Mouse (Mus musculus): ENCODE results near the gene Rab8b. TPM values are rescaled to one million over a fixed set of nuclear protein-coding genes. Genes with fewer than 3 reads are reported as not detected.
"Not testable (repeated sequence)": the region's sequence is repeated elsewhere in the genome, so short reads cannot be mapped to it uniquely, and the experiment has no call there.

Rab8b gene
- total RNA-seq, 2 experiments from 2014 or later = 39.6 to 76.0 TPM

DNA sequence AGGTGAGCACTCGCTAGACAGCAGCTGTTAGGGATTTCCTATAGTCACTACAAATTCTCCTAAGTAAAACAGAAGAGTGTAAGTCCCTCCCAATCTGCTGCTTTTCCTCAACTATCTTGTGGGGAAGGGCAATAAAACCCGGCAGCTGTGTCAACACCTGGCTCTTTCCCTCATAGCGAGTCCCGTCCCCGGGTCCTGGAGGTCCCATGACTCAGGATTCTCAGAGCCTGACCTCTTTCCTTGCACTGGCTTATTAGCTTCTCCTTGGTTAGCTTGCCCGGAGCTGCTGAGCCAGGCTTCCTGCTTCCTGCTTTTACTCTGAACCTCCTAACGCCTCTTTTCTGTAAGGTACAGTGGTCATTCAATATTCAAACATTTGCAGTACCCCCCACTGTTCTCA is 63.6 kb downstream of the Rab8b start:
- ATAC-seq (replicated peaks; ENCODE audit: poor library complexity, severe bottlenecking) = no peak

DNA sequence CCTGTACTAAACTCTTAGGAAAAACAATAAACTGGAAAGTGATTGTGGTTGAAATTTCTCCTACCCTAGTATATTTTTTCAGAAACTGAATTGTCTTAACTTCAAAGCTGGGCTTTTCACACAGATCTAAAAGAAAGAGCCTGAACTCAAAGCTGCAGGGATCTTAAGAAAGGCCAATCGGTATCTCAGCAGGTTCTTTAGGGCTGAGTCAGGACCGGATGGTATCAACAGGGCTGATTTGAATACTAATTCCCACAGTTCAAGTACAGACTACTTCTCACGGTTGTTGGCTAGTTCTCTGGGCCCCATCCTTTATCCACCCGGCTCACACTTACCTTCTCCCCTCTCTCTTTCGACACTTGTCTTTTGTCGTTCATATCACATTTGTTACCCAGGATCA is 66.9 kb downstream of the Rab8b start:
- no peak for ATAC-seq (replicated peaks; ENCODE audit: poor library complexity, severe bottlenecking)

DNA sequence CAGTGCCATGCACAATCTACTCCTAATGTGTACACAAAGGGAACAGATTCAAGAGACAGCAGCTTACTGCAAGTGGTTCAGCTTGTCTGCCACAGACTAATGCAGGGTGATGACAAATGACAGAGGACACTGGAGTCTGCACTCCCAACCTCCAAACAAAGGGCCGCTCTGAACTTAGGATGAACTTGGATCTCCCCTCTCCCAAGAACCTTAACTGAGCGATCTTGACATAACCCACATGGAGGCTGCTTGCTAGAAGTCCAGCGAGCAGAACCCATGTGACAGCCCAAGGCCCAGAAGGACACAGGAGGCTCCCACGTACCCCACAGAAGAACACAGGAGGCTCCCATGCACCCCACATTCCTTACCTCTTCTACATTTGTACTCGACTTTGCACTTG is 68.5 kb downstream of the Rab8b start:
- no peak for ATAC-seq (replicated peaks; ENCODE audit: poor library complexity, severe bottlenecking)

DNA sequence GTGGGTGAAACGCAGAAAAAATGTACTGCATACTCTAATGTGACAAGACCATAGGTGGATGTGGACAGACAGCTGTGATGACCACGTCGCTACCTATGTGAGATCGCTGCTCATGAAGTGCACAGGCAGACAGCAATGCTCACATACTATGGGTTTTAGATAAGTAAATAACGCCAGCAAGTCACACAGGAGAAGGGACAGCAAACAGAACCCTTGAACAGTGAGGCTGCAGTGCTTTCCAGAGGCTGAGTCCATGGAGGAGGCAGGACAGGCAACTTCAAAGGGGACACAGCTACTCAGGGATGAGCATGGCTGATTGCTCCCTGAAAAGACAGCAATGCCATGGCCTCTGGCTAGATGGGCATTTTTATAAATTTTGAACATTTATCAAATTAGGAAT is 72.7 kb downstream of the Rab8b start:
- ATAC-seq (replicated peaks; ENCODE audit: poor library complexity, severe bottlenecking) = no peak

DNA sequence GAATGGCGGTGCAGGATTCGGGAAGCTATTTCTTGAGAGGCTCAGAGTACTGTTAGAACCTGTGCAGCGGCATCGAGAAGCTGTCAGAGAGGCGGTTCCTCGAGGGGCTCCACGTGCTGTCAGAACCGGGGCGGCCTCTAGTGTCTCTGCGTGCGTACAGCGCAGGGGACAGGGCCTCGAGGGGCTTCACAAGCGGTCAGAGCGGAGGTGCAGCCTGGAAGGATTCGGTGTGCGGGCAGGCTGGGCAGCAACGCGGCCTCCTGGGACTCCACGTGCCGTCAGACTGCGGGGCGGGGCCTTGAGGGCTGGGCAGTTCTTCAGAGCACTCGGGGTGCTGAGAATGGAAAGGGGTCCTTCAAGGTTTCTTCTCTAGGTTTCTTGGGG is 84.4 kb downstream of the Rab8b start:
- peak; percentile 40; the same call in 1 of the 2 replicates for ATAC-seq (replicated peaks; ENCODE audit: poor library complexity, severe bottlenecking)

DNA sequence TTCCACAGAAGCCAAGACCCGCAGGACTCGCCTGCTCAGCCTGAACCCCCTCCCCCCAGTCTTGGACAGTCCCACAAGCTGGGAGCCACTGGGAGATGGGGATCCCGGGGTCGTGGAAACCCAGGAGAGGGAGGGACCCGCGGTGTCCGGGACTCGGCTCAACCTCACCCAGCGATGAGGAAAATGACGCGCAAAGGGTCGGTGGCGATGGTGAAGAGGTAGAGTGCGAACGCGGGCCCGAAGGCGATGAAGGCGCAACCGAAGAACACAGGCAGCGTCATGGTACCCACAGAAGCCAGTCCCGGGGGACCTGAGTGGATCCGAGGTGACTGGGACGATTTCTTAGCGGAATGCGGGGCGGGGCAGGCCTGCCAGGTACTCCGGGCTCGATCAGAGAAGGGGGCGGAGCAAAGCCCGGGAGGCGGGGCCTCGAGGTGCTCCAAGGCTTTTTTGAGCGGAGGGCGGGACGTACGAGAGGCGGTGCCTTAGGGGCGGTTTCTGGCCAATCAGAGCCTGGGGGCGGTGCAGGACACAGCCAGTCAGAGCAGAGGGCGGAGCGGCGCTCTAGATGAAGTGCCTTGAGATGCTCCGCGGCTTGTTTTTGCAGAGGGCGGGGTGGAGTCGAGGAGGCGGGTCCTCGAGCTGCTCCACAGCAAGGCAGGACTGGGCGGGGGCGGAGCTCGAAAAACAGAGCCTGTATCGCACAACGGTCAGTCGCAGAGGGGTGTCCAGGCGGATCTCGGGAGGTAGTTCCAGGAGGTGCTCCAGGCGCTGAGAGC is 85.0 kb downstream of the Rab8b start, which contains the start of gene Aph1c:
Gene Aph1c (minus strand): TSS at position 409 of the 779 bp plus-strand sequence.
- ATAC-seq (replicated peaks; ENCODE audit: poor library complexity, severe bottlenecking) = peak; percentile 87

DNA sequence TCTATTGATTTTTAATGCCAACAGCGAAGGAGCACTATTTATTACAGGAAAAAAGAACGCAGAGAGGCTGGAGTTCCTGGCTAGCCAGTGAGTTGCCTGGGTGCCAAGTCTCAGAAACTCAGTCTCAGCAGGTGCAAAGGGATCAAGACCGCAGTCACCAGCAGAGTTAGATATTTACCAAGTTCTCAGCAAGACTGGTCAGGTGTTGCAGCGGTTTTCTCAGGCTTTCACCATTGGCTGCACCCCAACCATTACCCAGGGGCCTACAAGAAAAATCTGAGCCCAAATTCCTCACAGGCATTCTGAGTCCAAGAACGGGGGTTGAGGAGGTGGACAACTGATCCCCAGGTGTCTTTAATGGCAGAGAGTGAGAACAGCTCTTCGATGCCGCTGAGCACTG is 85.6 kb downstream of the Rab8b start:
- ATAC-seq (replicated peaks; ENCODE audit: poor library complexity, severe bottlenecking) = no peak

DNA sequence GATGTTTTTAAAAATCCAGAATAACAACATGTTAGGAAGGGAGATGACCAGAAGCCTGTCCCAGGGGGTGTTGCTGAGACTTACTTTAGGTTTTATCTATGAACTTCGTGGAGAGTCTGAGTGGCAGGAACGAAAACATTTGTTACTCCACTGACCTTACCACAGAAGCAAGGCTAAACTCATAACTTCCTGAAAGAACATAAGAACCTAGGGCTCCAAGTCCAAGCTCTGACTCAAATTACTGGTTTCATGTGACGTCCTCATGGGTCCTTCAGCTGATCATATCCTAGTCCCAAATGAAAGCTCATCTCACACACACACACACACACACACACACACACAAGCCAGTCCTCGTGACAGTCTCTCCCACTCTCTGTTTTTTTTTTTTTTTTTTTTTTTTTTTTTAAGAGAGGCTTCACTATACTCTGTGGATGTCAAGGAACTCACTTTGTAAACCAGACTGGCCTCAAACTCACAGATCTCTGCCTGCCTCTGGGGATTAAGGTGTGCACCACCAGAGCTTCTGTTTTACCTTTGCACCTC is 87.0 kb downstream of the Rab8b start:
- ATAC-seq (replicated peaks; ENCODE audit: poor library complexity, severe bottlenecking) = peak; percentile 17

DNA sequence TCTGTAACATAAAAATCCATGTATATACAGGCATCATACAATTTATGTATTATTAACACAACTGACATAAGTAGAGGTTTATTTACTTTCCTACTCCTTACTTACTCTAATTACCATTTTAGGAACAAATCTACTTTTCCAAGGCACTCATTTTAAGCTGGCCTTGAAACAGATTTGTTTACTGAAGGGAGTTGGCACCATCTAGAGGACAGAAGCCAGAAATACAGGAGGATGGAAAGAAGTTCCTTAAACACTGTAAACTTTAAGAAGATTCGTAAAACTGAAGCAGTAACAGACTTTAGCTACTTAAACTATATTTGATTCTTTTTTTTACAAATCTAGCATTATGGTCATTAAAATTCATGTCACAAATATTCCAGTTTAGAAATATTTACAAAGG is 93.5 kb downstream of the Rab8b start:
- ATAC-seq (replicated peaks; ENCODE audit: poor library complexity, severe bottlenecking) = peak; percentile 47

DNA sequence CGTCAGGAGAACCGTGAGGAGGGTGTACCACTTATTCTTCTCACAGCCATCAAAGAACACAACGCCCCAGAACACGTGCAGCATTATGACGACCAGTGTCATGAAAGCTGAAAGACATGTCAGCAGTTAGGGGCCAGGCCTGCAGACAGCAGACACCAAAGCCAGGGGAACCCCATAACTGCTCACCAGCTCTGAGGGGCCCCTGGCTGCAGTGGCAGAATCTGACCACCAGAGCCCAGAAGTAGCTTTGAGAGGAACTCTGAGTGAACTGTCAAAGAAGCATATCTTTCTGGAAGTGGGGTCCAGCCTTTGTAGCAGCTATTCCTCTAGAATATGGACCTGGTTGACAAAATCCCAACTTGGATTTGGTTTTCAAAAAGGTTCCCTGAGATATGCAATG is 97.2 kb downstream of the Rab8b start:
- ATAC-seq (replicated peaks; ENCODE audit: poor library complexity, severe bottlenecking) = 0 out of 2 replicates have a peak, but pooled peaks have one; percentile 33

DNA sequence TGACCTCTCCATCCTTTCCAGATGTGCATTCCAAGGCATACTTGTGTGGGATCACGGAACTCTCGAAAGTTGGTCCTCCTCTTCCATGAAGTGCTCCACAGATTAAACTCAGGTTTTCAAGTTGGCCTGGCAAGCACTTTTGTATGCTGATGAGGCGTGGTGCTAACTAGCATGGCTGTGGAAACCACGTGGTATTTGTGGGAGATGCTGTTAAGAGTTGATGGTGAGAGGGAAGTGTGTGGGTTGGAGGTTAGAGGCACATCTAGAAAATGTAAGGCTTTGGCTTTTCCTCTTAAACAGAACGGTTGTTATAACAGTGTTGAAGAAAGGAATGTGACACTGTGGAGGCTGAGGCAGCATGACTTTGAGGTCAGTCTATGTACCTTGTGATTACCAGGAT is 98.5 kb downstream of the Rab8b start:
- ATAC-seq (replicated peaks; ENCODE audit: poor library complexity, severe bottlenecking) = no peak

DNA sequence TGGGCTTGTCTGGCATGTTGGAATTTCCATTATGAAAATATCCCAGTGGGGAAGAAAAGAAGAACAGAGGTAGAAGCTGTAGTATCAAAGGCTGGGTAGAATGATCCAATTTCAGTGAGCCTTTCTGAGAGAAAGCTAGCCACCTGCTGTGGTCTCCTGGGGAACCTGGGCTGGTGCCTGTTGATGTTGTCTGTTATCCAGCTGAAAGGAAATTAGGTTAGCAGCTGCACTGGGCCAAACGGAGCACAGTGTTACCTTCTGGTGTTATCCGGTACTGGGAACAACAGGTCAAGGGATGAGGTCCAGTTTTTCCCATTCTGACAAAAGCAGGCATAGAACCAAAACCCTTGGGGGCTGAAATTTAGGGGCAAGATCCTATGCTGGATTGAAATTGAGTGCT is 106.1 kb downstream of the Rab8b start:
- ATAC-seq (replicated peaks; ENCODE audit: poor library complexity, severe bottlenecking) = no peak

DNA sequence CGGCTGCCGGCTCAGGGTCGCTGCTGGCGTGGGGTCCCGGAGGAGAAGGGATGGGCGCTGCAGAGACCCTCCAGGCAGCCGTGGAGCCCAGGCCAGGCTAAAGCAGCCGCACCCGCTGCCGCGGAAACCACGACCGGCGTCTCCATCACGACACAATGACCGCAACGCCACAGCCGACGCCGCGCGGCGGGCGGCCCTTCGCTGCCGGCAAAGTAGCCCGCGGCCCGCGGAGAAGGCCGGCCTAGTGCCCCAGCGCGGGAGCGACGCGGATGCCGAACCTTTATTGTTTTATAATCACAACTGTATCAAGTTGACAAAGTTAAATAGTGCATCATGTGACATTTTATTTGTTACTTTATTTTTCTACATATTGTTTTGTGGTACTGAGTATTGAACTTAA is 113.5 kb downstream of the Rab8b start:
- not testable (repeated sequence) for ATAC-seq (replicated peaks; ENCODE audit: poor library complexity, severe bottlenecking)

DNA sequence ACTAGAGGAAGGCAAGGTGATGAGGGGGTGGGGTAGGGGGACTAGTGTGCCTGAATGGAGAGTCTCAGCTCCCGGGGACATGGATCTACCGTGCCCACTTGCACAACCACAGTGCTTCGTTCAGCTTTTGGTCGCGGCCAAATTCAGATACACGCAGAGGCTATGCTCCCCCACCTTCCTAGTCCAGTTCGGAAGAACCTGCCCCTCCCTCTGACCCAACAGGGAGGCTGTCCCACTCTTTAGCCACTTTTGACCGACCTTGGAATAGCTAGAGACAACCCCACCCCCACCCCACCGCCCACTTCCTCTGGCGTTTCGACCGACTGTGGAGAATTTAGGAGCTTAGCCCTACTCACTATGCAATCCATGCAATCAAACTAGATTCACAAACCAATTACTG is 117.5 kb downstream of the Rab8b start:
- peak; percentile 27 for ATAC-seq (replicated peaks; ENCODE audit: poor library complexity, severe bottlenecking)

DNA sequence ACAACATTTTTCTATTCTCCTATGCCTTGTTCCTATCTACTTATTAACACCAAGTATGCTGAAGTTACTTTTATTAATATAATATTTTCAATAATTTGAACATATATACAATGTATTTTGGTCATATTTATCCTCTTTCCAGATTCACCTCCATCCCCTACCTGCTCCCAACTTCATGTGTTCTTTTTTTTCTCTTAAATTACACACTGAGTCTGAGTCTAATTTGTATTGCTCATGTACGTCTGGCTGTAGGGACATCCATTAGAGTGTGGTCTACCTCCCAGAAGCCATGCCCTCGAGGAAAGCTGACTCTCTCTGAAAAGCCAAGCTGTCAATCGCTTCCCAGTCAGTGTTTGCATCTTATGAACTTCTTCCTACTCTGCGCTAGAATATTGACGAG is 122.7 kb downstream of the Rab8b start, which contains the start of gene Gm10647:
Gene Gm10647 (plus strand): TSS at position 301 of the 400 bp plus-strand sequence.
- no peak for ATAC-seq (replicated peaks; ENCODE audit: poor library complexity, severe bottlenecking)

DNA sequence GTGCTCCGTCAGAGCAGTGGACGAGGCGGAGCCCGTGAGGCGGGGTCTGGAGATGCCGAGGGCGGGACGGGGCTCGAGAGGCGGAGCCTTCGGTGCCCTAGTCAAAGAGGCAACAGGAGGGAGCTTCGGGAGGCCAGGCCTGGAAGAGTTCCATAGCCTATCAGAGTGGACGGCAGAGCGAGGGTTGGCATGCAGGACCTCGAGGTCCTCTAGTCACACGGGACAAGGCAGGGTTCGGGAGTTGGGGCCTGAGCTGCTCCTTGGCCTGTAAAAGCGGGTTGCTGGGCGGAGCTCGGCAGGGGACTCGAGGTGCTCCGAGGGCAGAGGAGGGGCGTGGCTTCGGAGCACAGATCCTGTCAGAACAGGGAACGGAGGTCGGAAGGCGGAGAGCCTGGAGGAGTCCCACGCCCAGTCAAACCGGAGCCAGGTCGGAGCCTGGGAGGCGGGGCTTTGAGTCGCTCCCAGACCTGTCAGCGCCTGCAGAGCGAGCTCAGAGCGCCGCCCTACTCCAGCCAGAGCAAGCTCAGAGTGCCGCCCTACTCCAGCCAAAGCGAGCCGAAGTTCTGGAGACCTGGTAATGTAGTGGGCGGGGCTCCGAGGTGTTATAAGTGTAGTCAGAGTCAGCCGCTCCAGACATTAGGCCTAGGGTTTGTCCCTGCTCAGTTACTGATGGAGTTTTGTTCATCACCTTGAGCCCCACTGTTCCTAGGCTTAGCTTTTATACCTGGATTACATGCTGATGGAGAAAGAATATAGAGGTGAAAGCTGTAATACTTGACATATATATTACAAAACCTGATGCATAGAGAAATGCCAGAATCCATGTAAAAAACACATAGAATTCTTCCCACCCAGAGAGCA is 123.8 kb downstream of the Rab8b start, which contains the start of gene Aph1b:
Gene Aph1b (minus strand): TSS at position 27 of the 861 bp plus-strand sequence.
- ATAC-seq (replicated peaks; ENCODE audit: poor library complexity, severe bottlenecking) = peak; percentile 90

DNA sequence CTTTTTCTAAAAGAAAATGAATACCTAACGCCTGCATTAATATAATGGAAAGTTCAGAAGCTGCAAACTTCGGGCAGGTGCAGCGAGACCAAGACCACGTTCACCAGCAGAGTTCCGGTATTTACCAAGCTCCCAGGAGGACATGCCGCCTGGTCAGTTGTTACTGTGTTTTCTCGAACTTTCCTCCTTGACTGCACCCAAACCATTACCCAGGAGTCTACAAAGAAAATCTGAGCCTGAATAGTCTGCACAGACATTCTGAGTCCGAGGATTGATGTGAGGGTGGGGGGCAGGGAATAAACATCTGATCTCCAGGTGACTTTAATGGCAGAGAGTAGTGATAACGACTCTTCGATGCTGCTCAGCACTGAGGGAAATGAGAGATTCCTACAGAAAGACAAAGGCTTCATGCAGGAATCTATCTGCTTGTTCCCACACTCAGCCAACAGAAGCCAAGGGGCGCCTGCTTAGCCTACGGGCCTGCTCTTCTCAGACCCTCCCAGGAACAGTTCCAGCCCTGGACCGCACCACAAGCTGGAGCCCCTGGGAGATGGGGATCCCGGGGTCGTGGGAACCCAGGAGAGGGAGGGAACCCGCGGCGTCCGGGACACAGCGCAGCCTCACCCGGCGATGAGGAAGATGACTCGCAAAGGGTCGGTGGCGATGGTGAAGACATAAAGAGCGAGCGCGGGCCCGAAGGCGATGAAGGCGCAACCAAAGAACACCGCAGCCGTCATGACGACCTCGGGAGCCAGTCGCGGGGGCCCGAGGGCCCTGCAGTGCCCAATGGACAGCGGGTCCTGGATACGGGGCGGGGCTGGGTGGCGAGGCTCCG is 124.6 kb downstream of the Rab8b start:
- no peak for ATAC-seq (replicated peaks; ENCODE audit: poor library complexity, severe bottlenecking)

All from granulocyte monocyte progenitor cell, adult 5-6 weeks (primary cell).